ENCODE assay signal across 13 mouse cellular contexts in genomic region chr8:108701381-108702175, GRCm38 (mm10).
DNase-seq lines count a peak whose midpoint lies in the region; ATAC-seq and TF ChIP-seq lines count a peak whose summit lies in the region.
"Had no signal": no experiment of that assay in that cellular context is flagged by ENCODE, and none has a peak within 500 bp of the region (broad histone marks: within the 10 kb centered on the region; RNA-seq: fewer than 3 reads in every experiment).

No protein-coding gene starts in this region.

- H3K4me3 ChIP-seq in embryonic facial prominence, embryonic 14.5 days (ENCODE audit: low read depth, low read length): peak overlapping the region; percentile 92
- H3K4me3 ChIP-seq in intestine, embryonic 15.5 days (replicated peaks): no peak overlapping the region
- peak overlapping the region; percentile 91; the same call in 1 of the 2 replicates for H3K4me3 ChIP-seq in midbrain, postnatal 0 days (ENCODE audit: low read depth, low read length)
- H3K4me3 ChIP-seq: liver, embryonic 13.5 days had no signal

- peak overlapping the region; percentile 99 for H3K9ac ChIP-seq in embryonic facial prominence, embryonic 14.5 days (ENCODE audit: low read depth, low read length)
- H3K9ac ChIP-seq in intestine, embryonic 15.5 days: no peak overlapping the region
- H3K9ac ChIP-seq in midbrain, postnatal 0 days (replicated peaks; ENCODE audit: low read length, poor library complexity, severe bottlenecking): peak overlapping the region; percentile 100
- H3K9ac ChIP-seq: liver, embryonic 13.5 days had no signal

- H3K9me3 ChIP-seq in embryonic facial prominence, embryonic 14.5 days (ENCODE audit: control insufficient read depth, low read length): no peaks in the 10 kb centered on the region
- H3K9me3 ChIP-seq in intestine, embryonic 15.5 days: no peaks in the 10 kb centered on the region
- H3K9me3 ChIP-seq in midbrain, postnatal 0 days (ENCODE audit: low read length): no peaks in the 10 kb centered on the region
- H3K9me3 ChIP-seq: liver, embryonic 13.5 days had no signal

- H3K36me3 ChIP-seq in embryonic facial prominence, embryonic 14.5 days (ENCODE audit: control insufficient read depth, insufficient read depth, low read length): no peaks in the 10 kb centered on the region
- H3K36me3 ChIP-seq in intestine, embryonic 15.5 days: no peaks in the 10 kb centered on the region
- no peaks in the 10 kb centered on the region for H3K36me3 ChIP-seq in midbrain, postnatal 0 days (ENCODE audit: insufficient read depth, low read length)
- H3K36me3 ChIP-seq: liver, embryonic 13.5 days had no signal

- peak overlapping the region; percentile 99 for H3K27ac ChIP-seq in embryonic facial prominence, embryonic 14.5 days (replicated peaks; ENCODE audit: low read depth, low read length)
- no peak overlapping the region for H3K27ac ChIP-seq in intestine, embryonic 15.5 days
- H3K27ac ChIP-seq in midbrain, postnatal 0 days (ENCODE audit: low read depth, low read length): peak overlapping the region; percentile 100
- H3K27ac ChIP-seq: liver, embryonic 13.5 days had no signal

- H3K4me2 ChIP-seq in embryonic facial prominence, embryonic 14.5 days (ENCODE audit: low read depth, low read length): peak overlapping the region; percentile 96
- peak overlapping the region; percentile 82 for H3K4me2 ChIP-seq in intestine, embryonic 15.5 days (replicated peaks)
- peak overlapping the region; percentile 99 for H3K4me2 ChIP-seq in midbrain, postnatal 0 days (ENCODE audit: low read depth, low read length, poor library complexity, severe bottlenecking)
- H3K4me2 ChIP-seq: liver, embryonic 13.5 days had no signal

- peaks cover 14% of the 10 kb centered on the region for H3K27me3 ChIP-seq in embryonic facial prominence, embryonic 14.5 days (replicated peaks; ENCODE audit: control insufficient read depth, insufficient read depth, low read length)
- H3K27me3 ChIP-seq in intestine, embryonic 15.5 days (replicated peaks): peaks cover 10% of the 10 kb centered on the region
- H3K27me3 ChIP-seq in midbrain, postnatal 0 days (ENCODE audit: insufficient read depth, low read length): no peaks in the 10 kb centered on the region
- H3K27me3 ChIP-seq: Patski had no signal

- DNase-seq in heart, adult 11 months: peak; percentile 51
- DNase-seq in heart, postnatal 4 days: no peak
- no peak for DNase-seq in embryonic facial prominence, embryonic 14.5 days (ENCODE audit: low spot score)
- DNase-seq in midbrain, postnatal 0 days (ENCODE audit: low spot score): no peak
- no peak for DNase-seq in right cerebral cortex, postnatal 25 days
- no peak for DNase-seq in left cerebral cortex, postnatal 10 days (ENCODE audit: extremely low spot score in 1 of 2, low spot score in 2 of 2)
- DNase-seq in ovary, postnatal 10 days (ENCODE audit: low spot score): no peak
- DNase-seq: gastrocnemius, postnatal 10 days; heart, postnatal 10 days; kidney, postnatal 36 days; liver, embryonic 13.5 days had no signal

- 22% methylated on average over 7 of the region's 7 CpGs for WGBS in embryonic facial prominence, embryonic 14.5 days
- 50% methylated on average over 7 of the region's 7 CpGs for WGBS in intestine, embryonic 15.5 days
- WGBS in midbrain, postnatal 0 days: 20% methylated on average over 7 of the region's 7 CpGs

- H3K4me1 ChIP-seq in embryonic facial prominence, embryonic 14.5 days (ENCODE audit: control insufficient read depth, insufficient read depth, low read length): peaks cover 43% of the 10 kb centered on the region
- H3K4me1 ChIP-seq in intestine, embryonic 15.5 days (replicated peaks): peaks cover 13% of the 10 kb centered on the region
- H3K4me1 ChIP-seq in midbrain, postnatal 0 days (ENCODE audit: insufficient read depth, low read length): peaks cover 2% of the 10 kb centered on the region; the same call in 1 of the 2 replicates

- intact Hi-C loops in left cerebral cortex, postnatal 10 days (cut with DNase I): no loop called here

- no peak for ATAC-seq in embryonic facial prominence, embryonic 14.5 days (ENCODE audit: low read depth)
- ATAC-seq in intestine, embryonic 15.5 days: no peak
- no peak for ATAC-seq in midbrain, postnatal 0 days (ENCODE audit: low FRiP score)
- ATAC-seq: Patski had no signal

- no peak for TF ChIP-seq CTCF in midbrain, postnatal 0 days (IDR thresholded peaks at IDR 0.05)
